8 mouse cellular contexts compared by ENCODE assay signal in the genomic region with DNA sequence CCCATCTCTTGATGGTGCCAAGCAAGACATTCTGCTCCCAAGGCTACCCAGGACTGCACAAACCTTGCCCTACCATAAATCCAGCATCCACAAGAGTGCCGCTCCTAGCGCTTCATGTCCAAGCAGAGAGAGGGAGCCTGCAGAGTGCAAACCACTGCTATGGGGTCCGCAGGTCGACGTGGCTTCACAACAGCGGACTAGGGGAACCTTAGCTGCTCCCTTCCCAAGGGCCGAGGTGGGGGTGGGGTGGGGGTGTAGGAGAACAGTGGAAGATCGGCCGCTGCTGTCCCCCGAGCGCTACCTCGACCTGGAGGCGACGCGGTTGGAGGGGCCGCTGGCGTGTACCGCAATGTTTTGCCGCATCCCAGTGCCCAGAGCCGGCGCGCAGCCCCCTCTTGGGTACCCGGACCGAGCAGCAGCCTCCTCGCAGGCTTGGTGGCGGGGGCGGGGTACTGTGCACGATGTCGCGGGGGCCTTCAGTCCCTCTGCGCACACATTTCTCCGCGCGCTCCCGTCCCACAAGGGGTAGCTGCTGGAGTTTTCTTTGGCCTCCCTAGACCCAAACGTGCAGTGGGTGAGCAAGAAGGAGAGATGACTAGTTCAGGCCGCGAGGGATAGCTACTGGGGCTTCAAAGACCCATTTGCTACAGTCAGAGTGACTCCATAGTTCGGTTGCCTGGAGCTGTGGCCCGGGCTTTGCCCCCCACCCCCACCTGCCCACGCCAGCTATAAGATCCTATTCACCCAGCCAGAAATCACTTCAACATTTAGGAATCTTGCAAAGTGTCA. TPM values are rescaled to one million over a fixed set of nuclear protein-coding genes. Genes with fewer than 3 reads are reported as not detected.
A peak's percentile ranks its signal among the peaks of the same experiment; 100 is the strongest.
DNase-seq lines count a peak whose midpoint lies in the region; ATAC-seq lines count a peak whose summit lies in the region.

No protein-coding gene starts in this region.

- H3K27ac ChIP-seq in hindbrain, embryonic 15.5 days (replicated peaks): peak overlapping the region; percentile 83
- peak overlapping the region; percentile 72 for H3K27ac ChIP-seq in midbrain, embryonic 10.5 days (replicated peaks)

- peak overlapping the region; percentile 58 for H3K9ac ChIP-seq in hindbrain, embryonic 15.5 days

- 10% methylated on average over 40 of the region's 41 CpGs for WGBS in hindbrain, embryonic 15.5 days
- 13% methylated on average over 41 of the region's 41 CpGs for WGBS in midbrain, embryonic 10.5 days

- peak; percentile 6 for DNase-seq in layer of hippocampus, adult 11-12 months (ENCODE audit: low spot score)
- DNase-seq in layer of hippocampus, adult 9-10 months (ENCODE audit: low spot score): no peak
- DNase-seq in embryo, embryonic 9.5 days (ENCODE audit: extremely low spot score): peak; percentile 17
- peak; percentile 36 for DNase-seq in midbrain, embryonic 10.5 days (ENCODE audit: low spot score)
- no peak for DNase-seq in spleen, postnatal 36 days (ENCODE audit: low spot score in 2 of 2)
- DNase-seq in ovary, postnatal 10 days (ENCODE audit: low spot score): no peak
- DNase-seq in thymus, postnatal 0 days (ENCODE audit: low spot score): no peak

- H3K4me1 ChIP-seq in hindbrain, embryonic 15.5 days (replicated peaks): no peaks in the 10 kb centered on the region
- no peaks in the 10 kb centered on the region for H3K4me1 ChIP-seq in midbrain, embryonic 10.5 days

- no peaks in the 10 kb centered on the region for H3K27me3 ChIP-seq in hindbrain, embryonic 15.5 days
- no peaks in the 10 kb centered on the region for H3K27me3 ChIP-seq in midbrain, embryonic 10.5 days (ENCODE audit: low read depth, poor library complexity, severe bottlenecking)

- ATAC-seq in hindbrain, embryonic 15.5 days (ENCODE audit: low FRiP score, low read depth): peak; percentile 65

- H3K36me3 ChIP-seq in hindbrain, embryonic 15.5 days: no peaks in the 10 kb centered on the region
- H3K36me3 ChIP-seq in midbrain, embryonic 10.5 days: no peaks in the 10 kb centered on the region

- H3K9me3 ChIP-seq in hindbrain, embryonic 15.5 days: no peaks in the 10 kb centered on the region
- no peaks in the 10 kb centered on the region for H3K9me3 ChIP-seq in midbrain, embryonic 10.5 days (replicated peaks)

- peak overlapping the region; percentile 50 for H3K4me3 ChIP-seq in hindbrain, embryonic 15.5 days
- peak overlapping the region; percentile 59 for H3K4me3 ChIP-seq in midbrain, embryonic 10.5 days

- peak overlapping the region; percentile 58 for H3K4me2 ChIP-seq in hindbrain, embryonic 15.5 days

RNA-seq across cellular contexts. Expression of a gene that starts 1.1 kb away (rescaled TPM):
- polyA plus RNA-seq in hindbrain, embryonic 15.5 days (2015; fragmentation: Nextera tagmentation; extraction: Ambion mirVana): 21.0 TPM in 2 replicates
- 2.4 and 3.1 TPM in 2 replicates for polyA plus RNA-seq in midbrain, embryonic 10.5 days (2016; fragmentation: Nextera tagmentation; extraction: Ambion mirVana)
- 0.04 TPM in 2 replicates for polyA plus RNA-seq in thymus, postnatal 0 days (2015; fragmentation: Nextera tagmentation; extraction: Ambion mirVana)

Comparison
In these comparisons a context has a peak if more than half of its experiments do, and no peak if none do; other contexts are left out.
1. DNase-seq: peak in layer of hippocampus, adult 11-12 months (single experiment), embryo, embryonic 9.5 days (single experiment) and midbrain, embryonic 10.5 days (single experiment); none in layer of hippocampus, adult 9-10 months (single experiment), spleen, postnatal 36 days (0 of 2), ovary, postnatal 10 days (single experiment) and thymus, postnatal 0 days (single experiment).